Mouse (Mus musculus) Muller cell, postnatal 12 days (primary cell): ENCODE measurements at regions not wholly inside any gene's neighbourhood (a gene's known extent, or its start where the extent isn't known, plus 50 kb on each side); places are given as distances from the start of the nearest gene placed in this dataset.
"Not testable (repeated sequence)": the region's sequence is repeated elsewhere in the genome, so short reads cannot be mapped to it uniquely, and the experiment has no call there.

Experiments
- DNase-seq: peaks from one replicate; pipeline ENCODE4 v3.0.0-alpha.2; 2015; ENCODE audit errors: inconsistent ontology term

DNA sequence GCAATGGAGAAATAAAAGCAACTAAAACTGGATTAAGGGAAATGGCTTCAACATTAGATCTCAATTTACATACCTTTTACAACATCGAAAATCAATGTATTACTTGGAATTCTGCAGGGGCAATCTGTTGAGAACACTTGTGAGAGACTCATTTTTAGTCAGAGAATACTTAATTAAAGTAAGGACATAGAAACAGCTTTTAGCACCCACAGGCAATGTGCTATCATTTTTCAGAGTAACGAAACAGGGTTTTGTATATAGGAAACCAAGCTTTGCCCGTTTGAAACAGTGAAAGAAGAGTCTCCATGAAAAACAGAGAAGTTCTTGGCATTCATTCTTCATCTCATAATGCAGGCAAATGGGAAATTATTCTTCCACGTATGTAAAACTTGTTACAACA is 196.4 kb downstream of the Tdrd3 start:
- DNase-seq = no peak

DNA sequence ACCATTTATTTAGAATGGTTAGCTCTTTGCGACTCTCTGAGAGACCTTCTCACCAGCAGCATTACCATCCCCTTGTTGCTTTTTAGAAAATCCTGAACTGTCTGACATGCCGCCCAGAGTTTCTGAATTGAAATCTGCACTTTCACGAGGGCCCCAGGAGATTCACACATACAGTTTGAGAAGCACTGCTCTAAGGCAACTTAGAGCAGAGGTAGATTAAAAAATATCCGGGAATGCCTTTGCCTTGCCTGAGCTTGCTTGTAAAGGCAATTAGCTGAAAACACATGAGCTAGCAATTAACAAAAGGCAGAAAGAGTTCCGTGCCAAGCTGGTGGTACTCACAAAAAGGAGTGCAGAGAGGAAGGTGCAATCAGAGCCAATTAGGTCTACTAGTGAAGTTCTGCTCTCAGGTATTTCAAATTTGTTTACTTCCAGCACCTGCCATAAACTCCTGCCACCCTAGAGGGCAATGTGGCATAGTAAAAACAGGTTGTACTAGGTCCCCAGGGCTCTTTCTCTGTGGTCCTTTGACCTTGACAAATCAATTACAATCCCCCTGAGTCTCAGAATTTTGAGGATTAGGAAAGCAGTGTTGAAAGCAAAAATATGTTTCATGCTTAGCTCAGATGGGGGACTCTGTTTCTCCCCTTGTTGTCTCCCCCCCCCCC is 203.1 kb downstream of the Tdrd3 start:
- no peak for DNase-seq

DNA sequence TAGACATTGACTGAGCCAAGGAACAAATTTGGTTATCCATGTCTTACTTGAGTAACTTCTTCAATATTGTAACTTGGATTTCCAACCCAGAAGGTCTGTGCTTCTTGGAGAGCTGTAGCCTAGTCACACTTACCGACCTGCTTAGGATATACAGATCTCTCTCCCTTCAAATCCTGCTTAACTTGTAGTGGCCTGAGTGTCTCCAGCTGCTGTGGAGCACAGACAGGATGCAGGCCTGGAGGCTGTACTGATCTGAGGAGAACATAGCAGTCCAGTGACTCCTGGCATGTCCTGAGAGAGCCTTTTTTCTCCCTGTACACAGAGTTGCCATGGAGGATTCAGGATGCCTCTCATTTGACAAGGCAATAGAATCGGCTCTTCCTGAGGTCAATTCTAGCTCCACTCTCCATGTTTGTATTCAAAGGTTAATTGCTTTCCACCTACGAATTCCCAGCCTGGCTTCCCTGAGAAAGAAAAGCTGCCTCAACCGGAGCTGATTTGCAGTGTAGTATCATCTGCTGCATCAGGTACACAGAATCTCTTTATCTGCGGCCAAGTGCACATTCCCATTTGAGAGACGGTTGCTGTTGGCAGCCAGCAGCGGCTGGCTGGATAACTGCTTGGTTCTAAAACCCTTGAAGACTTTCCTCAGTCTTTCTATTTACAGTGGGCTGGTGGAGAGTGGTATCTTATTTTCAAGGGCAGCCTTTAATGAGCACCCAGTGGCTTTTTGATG is 214.8 kb downstream of the Tdrd3 start:
- DNase-seq = no peak

DNA sequence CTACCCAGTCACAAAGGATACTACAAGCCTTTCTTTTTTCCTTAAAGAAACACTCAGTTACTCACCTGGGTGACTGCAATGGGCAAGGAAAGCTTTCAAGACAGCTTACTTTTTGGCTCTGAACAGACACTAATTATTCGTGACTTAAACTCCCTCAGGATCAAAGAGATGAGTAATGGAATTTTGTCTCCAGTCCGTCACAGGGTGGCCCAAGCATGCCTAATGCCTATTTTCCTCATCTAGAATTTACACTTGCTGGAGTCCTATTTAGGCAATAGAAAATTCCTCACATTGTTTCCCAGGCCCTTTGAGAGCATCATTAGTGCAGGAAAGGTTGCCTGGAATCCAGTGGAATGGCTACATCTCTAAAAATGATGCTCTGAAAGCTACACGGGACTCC is 218.2 kb downstream of the Tdrd3 start:
- DNase-seq = peak; percentile 94

DNA sequence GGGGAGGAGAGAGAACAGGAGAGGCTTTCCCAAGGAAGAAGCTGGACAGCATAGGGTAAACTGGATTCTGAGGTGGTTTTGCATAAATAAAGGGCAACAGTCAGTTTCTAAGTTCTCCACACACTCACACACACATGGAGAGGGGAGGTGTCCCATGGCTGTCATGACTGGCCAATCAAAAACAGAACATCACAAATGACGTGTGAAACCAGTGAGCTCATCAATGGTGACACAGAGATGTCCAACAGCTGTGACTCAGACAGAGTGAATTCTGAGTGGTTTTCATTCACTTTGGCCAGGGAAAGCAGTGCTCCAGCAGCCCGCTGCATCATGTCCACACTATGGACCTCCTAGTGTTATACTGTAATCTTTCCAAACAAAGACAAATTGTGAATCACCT is 220.7 kb downstream of the Tdrd3 start:
- DNase-seq = peak; percentile 68

DNA sequence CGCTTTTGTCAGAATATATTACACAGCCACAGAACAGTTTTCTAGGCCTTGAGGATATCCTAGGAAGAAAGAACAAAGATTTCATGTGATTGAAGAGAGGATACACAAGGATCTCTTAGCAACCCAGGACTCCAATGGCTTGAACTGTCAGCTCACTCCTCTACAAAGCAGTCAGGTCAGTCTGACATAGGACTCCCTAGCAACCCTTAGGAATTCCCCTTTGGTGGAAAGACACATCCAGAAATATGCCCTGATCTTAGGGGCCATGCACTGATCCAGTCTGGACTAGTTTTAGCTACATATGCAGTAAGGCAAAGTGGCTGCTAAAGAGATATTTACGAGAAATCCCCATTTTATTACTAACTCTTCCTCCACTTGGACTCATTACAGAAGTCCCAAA is 251.5 kb downstream of the Tdrd3 start:
- no peak for DNase-seq

DNA sequence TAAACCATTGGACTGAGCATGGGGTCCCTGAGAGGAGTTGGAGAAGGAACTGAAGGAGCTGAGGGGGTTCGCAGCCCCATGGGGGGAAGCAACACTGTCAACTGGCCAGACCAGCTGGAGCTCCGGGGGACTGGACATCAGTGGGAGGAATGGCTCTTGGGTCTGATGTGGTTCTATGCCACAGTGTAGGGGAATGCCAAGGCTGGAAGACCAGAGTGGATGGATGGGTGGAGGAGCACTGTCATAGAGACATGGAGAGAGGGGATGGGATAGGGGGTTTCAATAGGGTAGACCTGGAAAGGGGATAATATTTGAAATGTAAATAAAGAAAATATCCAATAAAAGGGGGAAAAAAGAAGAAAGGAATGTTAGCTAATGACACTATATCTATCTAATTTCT is 253.1 kb downstream of the Tdrd3 start:
- DNase-seq = no peak

DNA sequence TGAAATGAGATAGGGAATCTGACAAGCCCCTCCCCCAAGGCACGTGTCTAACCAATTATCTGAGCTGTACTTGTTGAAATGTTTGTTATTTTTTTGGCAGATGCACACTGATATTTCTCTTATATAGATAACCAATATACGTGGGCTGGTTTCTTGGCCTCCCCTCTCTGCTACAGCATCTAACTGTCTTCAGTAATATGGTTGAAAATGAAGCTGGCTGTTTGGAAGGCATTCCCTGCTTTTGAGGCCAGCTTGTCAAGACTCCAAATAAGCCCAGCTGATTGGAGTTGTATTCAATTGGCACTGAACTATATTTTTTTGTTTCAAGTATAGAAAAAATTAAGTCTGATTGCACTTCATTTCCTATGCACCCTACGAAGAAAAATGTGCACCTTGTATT is 264.3 kb downstream of the Tdrd3 start:
- DNase-seq = no peak

DNA sequence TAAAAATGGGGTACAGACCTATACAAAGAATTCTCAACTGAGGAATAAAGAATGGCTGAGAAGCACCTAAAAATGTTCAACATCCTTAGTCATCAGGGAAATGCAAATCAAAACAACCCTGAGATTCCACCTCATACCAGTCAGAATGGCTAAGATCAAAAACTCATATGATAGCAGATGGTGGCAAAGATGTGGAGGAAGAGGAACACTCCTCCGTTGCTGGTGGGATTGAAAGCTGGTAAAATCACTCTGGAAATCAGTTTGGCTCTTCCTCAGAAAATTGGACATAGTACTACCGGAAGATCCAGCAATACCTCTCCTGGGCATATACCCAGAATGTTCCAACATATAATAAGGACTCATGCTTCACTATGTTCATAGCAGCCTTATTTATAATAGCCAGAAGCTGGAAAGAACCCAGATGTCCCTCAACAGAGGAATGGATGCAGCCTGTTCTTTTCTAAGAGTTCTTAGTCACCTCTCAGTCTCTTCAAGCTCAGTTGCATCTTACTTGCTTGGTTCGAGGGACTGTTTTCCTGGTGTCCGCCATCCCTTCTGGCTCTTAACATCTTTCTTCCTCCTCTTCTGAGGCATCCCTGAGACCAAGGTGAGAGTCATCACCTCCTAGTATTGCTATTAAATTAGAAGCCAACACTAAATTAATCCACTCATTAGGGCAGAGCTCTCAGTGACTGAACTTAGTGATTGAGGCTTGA is 266.8 kb downstream of the Tdrd3 start:
- DNase-seq = not testable (repeated sequence)

DNA sequence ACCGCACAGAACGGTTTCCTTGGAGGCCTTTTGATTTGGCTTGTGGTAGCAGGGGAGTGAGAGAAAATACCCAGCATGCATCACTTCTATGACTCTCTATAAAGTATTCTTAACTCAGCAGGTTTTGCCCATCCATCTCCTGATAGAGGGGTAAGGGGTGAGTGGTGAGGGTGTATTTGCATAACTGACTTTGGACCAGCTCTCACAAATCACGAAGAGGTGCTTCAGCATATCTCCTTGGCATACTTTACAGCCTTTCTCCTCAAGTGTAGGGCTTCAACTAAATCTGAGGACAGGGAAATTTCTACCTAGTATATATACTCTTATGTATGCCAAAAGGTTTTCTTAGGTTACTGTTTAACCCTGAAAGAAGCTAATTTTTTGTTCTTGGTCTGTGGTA is 273.4 kb downstream of the Tdrd3 start:
- no peak for DNase-seq

DNA sequence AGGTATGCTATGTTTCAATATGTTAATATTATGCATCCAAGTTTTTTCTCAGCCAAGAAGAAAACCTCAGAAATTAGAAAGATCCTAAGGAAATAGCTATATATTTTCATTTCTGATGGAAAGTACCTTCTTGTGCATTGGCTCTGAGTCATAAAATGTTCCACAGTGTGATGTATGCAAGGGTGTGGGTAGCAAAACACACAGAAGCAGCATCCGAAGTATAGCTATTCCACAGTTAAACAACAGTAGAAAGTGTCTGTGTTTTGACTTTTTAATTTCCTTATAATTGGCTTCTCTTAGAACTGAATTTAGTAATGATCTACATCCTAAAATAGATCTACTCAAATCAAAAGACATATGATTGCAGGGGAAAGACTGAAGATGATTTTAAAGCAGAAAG is 320.0 kb downstream of the Tdrd3 start:
- no peak for DNase-seq

DNA sequence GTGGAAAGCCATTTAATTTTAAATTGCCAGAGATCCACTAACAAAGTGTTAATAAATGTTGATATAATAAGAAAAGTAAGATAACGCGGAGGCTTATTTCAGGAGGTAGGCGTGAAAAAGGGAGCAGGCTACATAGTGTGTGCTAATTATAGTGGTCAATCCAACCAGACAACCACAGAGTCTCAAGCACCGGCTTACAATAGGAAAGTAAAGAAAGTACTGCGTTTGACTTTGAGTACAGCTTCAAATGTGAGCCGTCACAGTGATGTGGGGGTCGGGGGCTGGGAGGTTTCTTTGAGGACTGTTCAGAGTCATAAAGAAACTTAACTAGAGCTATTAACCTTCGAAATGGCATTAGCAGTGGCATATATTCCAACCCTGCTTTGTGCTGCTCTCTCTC is 329.1 kb downstream of the Tdrd3 start:
- no peak for DNase-seq

DNA sequence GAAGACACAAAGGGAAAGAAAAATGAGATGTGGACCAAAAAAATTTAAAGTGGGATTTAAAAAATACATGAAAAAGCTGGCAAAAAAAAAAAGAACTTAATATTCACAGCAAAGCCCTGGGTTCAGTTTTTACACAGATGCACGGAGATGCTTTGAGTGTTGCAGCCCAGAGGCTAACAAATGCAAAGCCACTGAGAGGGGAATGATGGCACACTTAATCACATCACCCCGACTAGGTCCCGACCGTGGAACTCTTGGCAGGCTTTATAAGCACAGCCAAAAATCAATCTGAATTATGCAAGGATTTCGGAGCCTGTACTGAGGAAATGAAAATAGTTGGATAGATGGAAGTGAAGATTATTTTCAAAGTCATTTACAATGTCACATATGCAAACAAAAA is 329.6 kb downstream of the Tdrd3 start:
- no peak for DNase-seq

DNA sequence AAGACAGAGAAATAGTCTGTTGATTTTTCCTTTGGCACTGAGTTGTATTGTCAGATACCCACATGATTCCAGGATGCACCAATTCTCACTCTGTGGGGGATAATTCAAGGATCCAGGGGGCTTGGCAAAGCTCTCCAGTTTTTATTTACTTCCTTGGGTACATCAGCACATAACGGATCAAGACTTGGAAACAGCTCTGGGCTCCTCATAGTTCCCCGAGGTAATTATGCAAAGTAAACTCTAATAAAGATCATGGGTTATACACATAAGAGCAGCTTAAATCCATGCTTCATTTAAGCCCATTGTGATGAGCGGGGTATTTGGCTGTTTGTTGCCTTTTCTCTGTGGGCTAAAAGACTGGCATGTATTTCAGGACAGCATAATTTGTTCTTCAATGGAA is 332.6 kb downstream of the Tdrd3 start:
- no peak for DNase-seq

DNA sequence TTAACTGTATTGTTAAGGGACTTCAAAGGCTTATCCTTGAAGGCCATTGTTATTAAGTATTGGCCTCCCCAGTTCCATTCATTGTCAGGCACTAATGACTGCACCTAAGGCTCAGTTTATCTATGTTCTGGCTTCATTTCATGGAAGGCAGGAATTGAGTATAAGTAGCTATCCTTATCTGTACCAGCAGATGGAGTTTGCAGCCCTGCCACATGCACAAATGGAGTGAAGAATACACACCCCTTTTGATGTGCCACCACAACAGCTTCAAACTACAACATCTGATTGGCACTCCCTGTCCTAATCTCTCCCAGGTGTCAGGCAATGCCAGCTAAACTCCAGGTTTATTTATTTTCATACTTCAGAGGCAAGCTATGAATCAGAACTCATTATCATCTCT is 333.3 kb downstream of the Tdrd3 start:
- no peak for DNase-seq

DNA sequence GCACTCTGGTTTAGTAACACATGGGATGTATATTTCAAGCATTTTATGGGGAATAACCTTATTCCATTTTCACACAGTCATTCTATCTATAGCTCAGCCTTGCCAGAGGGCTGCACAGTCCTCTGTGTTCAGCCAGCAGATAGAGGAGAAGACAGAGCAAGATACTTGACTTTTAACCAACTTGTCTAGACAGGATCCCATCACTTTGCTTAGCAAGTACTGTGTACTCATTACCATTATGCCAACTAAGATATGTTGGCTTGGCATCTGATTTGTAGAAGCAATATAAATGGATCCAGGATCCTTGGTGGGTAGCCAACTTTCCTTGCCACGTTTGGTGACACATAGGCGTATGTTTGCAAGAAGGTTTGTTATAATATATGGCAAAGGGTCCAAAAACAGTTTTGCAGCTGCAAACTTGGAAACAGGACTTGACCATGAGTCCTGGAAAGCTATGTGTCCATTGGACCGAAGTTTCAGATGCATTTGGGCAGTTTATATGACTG is 334.3 kb downstream of the Tdrd3 start:
- DNase-seq = no peak

DNA sequence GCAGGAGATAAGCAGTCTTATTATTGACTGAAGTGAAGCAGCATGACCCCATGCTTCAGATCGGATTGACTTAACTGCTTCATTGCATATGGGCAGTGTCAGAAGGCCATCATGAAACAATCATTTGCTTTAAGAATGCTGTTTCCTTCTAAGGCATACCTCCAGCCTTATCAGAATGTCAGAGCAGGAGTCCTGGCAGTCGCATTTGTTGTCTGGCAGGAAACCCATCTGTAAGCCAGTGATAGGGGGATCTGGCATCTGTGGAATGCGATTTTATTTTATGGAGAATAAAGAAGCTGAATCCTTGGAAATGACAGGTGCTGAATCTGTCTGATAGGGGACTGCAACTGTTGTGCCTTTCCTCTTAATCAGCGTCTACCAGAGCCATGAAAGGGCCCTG is 338.3 kb downstream of the Tdrd3 start:
- peak; percentile 30 for DNase-seq

DNA sequence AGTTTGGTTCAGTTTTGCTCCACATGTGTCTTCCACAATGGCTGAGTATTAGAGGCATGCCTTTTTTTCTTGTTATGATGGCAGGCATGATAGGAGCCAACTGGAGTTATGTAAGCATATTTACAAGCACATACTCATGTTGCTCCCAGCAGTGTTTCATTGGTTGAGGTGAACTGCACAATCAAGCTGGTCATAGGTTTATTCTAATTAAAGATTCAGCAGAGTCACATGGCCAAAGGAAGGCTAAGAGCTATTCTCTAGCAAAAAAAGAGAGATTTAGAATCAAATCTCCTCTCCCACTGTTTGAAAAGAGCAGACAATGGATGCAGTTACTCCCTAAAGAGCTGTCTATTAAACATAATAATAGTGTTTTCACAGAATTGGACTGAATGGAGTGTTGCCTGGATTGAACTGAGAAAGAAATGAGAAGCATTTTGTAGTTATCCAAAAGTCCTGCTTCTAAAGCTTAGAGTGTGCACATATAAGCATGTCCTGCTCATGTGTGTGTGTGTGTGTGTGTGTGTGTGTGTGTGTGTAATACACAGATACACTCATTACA is 359.0 kb downstream of the Tdrd3 start:
- DNase-seq = no peak

DNA sequence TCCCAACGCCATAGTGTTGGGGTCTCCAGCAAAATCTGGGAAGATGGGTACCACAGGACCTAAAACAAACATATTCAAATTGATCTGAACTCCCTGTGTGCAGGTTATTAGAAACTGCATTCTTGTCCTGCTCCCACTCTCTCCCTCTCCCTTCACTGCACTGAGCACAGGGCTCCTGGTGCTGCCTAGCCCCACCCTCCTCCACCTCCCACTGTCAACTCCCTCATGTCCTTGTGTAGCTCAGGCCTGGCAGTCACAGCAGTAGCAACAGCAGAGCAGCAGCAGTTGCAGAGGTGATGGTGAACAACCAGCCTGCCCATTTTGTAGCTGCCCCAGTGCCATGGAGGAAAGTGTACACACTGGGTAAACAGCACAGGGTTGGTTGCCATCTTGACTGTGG is 383.4 kb downstream of the Tdrd3 start:
- no peak for DNase-seq

DNA sequence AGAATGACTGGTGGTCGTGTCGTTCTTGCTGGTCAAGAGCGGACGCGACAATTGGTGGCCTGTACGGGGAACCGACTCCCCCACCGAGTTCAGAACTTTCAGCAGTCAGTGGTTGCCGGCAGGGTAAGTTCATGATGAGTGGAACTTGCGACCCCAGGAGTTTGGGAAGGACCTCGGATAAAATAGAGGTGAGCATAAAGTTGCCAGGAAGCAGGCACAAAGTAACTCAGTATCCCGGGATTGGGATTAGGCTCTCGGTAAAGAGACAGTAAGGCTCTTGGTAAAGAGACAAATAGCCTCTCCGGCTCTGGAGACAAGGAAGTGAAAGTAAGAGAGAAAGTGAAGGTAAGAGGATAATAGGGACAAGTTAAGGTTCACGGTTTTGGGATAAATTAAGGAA is 393.2 kb downstream of the Tdrd3 start:
- DNase-seq = not testable (repeated sequence)

DNA sequence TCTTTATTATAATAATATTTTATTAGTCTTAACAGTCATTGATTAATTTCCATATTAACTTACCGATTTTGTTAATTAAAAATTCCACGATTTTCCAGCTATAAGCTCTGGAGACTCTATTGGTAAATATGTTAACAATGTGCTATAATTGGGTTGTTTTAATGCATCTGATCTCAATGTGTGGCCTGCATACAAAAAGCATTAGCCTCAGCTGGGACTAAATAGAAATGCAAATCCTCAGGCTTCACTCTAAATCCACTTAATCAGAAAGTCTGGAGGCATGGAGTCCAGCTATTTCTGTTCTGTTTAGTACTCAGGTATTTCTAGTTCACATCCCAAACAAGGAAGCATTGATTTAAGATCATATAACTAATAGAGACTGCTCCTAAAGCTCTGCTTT is 427.7 kb downstream of the Tdrd3 start:
- no peak for DNase-seq

DNA sequence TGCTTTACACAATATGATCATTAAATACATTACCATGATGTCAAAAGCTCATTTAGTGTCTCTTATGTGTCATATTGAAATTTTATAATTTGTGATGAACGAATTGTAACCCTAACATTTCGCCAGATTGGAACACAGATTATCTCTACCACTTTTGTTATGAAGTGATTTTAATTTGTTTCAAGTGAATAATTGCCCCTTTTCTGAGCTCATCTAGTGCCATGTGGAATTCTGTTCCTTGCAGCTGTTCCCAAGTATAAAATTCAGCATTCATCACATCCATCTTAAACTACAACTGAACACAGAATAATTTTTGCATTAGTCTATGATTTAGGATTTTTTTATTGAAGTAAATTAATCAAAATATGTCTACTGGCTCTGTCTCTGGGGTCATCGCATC is 445.0 kb downstream of the Tdrd3 start:
- no peak for DNase-seq
